Mouse (Mus musculus): ENCODE measurements around the gene Ccdc134.

DNA sequence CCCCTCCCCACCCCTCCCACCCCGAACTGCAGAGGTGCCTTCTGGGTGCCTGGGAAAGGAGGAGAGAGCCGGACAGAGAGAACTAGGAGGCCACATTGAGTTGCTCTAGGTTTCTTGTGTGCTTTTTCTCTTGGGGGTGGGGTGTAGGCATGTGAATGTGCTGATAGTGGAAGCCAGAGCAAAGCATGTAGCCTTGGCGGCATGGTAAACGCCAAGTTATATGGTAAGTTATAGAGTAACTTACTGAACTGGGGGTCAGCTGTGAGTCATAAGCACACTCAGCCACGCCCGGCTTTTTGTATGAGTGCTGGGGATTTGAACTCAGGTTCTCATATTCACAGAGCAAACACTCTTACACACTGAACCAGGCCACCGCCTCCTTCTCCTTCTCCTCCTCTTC is 36.8 kb downstream of the Ccdc134 start:
- TF ChIP-seq CTCF (IDR thresholded peaks at IDR 0.05; ENCODE audit: insufficient read depth, low read length) (no peak), POLR2A (IDR thresholded peaks at IDR 0.05; ENCODE audit: borderline replicate concordance, extremely low read depth, low read depth, low read length) (no peak)
